Mouse (Mus musculus) left cerebral cortex, adult 2 months (tissue): Measurements from ENCODE around the gene Gm49383. TPM values are rescaled to one million over a fixed set of nuclear protein-coding genes. Genes with fewer than 3 reads are reported as not detected.

Source experiments
- DNase-seq, 2 experiments: peaks; one replicate each; pipeline ENCODE4 v3.0.0; 2021 to 2022; ENCODE audit warnings: low spot score in 2 of 2, mixed read lengths in 1 of 2; ENCODE audit errors: extremely low spot score in 1 of 2
- H3K27ac ChIP-seq: fragments of 200-600 bp; 2 replicates; pipeline ENCODE4 v1.8.1; 2022
- H3K4me3 ChIP-seq: fragments of 200-600 bp; 2 replicates; pipeline ENCODE4 v1.8.1; 2022
- CTCF ChIP-seq: fragments of 200-600 bp; IDR thresholded peaks from 2 replicates; pipeline ENCODE4 v1.8.1; 2022; ENCODE audit warnings: antibody characterized with exemption, mild to moderate bottlenecking, moderate library complexity
- intact Hi-C: fragments of 180-260 bp; cut with DNase I; formaldehyde crosslinking; loops from one replicate; pipeline ENCODE4 v1.15.1; 2025
- total RNA-seq, 2 experiments: library from RNA; stranded (reverse); gene quantifications; 2 replicates each; pipeline ENCODE4 v1.2.3; 2021

Gm49383 gene
- total RNA-seq, 2 experiments from 2014 or later = 4.8 to 6.1 TPM

GRCm38 (mm10) chr12:69197378-69198163 is 667 bp upstream of the Gm49383 start:
- peak; percentile 45 to 59 for DNase-seq
- peak overlapping the region; percentile 93 for H3K4me3 ChIP-seq
- H3K27ac ChIP-seq = peak overlapping the region; percentile 96
- intact Hi-C loops = loop anchor here (1.0 to 5.0 kb wide), 3 partner anchors 38 to 99 kb away; partner anchors contain the start of genes Klhdc1, Klhdc2 and Rps29
- no peak for TF ChIP-seq CTCF

GRCm38 (mm10) chr12:69192637-69193036 is 4.3 kb downstream of the Gm49383 start:
- no peak overlapping the region for H3K4me3 ChIP-seq
- no peak for TF ChIP-seq CTCF
- intact Hi-C loops = no loop called here
- DNase-seq = no peak
- H3K27ac ChIP-seq = no peak overlapping the region

DNA sequence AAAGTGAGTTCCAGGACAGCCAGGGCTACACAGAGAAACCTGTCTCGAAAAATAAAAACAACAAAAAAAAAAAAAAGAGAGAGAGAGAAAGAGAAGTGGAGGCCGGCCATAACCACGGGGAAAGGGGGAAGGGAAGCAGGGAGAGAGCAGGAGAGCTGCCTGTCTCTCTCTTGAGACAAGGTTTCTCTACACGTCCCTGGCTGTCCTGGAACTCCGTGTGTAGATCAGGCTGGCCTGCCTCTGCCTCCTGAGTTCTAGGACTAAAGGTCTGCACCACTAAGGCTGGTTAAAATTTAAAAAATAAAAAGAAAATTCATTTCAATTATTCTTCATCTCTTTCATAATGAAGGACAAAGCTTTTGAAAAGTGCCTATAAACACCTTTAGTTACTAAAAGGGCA is 5.5 kb downstream of the Gm49383 start:
- TF ChIP-seq CTCF = no peak
- no peak overlapping the region for H3K27ac ChIP-seq
- H3K4me3 ChIP-seq = no peak overlapping the region
- intact Hi-C loops = no loop called here
- no peak for DNase-seq

- intact Hi-C loops = no loop called here
- Histone ChIP-seq H3K4me3 (no peak overlapping the region), H3K27ac (no peak overlapping the region)
Observed at GRCm38 (mm10) chr12:69190522-69190921, 6.4 kb downstream of the Gm49383 start.

DNA sequence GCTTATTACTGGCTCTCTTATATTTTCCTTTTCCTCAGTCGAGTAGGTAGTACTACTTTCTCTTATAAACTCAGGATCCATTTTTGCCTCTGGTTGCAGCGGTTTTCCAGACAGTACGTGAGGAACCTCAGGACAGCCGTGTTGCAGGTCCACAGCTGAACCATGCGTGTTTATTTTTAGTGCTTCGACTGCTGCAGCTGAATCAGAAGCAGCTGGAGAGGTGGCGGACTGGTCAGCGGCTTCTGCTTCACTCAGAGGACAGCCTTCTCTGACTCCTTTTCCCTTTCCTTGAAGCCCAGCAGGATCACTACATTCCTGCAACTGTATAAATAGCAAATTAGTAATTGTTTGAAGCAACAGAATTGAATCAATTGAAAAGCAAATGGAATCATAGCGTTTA is 6.8 kb downstream of the Gm49383 start:
- intact Hi-C loops = no loop called here
- Histone ChIP-seq H3K27ac (no peak overlapping the region), H3K4me3 (no peak overlapping the region)
- no peak for DNase-seq
- TF ChIP-seq CTCF = no peak

More at GRCm38 (mm10) chr12:69190522-69190921, 6.4 kb downstream of the Gm49383 start:
- DNase-seq = no peak
- peak; percentile 61 for TF ChIP-seq CTCF

DNA sequence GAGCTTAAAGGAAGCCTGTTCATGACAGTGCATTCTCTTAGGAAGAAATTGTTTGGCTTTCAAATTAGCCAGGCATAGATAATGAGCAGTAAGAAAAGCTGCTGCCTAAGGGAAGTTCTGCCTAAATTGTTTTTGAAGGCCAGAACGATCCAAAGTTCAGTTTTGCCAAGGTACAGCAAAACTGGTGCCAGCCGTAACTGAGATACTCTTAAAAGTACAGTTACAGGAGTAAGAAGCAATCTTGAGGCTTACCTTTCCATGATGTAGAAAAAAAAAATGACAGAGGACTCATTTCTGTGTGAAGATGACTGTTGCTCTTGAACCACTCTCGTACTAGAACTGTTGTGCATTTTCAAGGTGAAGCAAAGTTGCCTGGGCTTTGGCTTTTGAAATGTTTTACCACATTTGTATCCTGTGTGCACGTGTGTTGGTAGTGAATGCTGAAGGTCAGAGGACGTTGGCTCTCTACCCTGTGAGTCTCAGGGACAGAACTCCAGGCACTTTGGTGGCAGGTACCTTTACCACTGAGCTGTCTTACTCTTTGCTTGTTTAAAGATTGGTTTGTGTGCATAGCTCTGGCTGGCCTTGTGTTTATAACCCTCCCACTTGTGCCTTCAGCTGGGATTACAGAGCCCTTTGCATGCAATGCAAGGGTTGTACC is 10.0 kb downstream of the Gm49383 start:
- Histone ChIP-seq H3K27ac (no peak overlapping the region), H3K4me3 (peak overlapping the region; percentile 13; the same call in 1 of the 2 replicates)
- no peak for DNase-seq
- intact Hi-C loops = no loop called here
- TF ChIP-seq CTCF = no peak

- no peak for TF ChIP-seq CTCF
- Histone ChIP-seq H3K27ac (no peak overlapping the region), H3K4me3 (peak overlapping the region; percentile 65)
- no peak for DNase-seq
- intact Hi-C loops = no loop called here
Observed at GRCm38 (mm10) chr12:69185371-69185770, 11.5 kb downstream of the Gm49383 start.

DNA sequence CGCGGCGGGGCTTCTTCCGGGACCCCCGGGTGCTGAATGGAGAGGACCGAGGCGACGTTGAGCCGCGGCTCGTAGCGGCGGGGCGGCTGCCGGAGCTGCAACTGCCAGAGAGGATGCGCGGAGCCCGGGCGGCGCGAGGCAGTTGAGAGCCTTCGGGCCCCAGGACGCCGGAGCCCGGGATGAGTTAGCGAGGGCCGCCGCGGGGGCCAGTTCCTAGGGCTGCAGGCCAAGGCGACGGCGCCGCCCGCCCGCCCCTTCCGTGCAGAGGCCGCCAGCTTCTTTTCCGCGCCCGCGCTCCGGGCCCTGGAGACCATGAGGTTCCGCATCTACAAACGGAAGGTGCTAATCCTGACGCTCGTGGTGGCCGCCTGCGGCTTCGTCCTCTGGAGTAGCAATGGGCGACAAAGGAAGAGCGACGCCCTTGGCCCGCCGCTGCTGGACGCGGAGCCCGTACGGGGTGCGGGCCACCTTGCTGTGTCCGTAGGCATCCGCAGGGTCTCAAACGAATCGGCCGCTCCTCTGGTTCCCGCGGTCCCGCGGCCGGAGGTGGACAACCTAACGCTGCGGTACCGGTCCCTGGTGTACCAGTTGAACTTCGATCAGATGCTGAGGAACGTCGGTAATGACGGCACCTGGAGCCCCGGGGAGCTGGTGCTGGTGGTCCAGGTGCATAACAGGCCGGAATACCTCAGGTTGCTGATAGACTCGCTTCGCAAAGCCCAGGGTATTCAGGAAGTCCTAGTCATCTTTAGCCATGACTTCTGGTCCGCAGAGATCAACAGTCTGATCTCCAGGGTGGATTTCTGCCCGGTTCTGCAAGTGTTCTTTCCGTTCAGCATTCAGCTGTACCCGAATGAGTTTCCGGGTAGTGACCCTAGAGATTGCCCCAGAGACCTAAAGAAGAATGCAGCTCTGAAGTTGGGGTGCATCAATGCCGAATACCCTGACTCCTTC is 12.3 kb downstream of the Gm49383 start:
- Histone ChIP-seq H3K4me3 (peak overlapping the region; percentile 65), H3K27ac (peak overlapping the region; percentile 96)
- peak; percentile 61 to 62 for DNase-seq
- TF ChIP-seq CTCF = no peak
- intact Hi-C loops = no loop called here

GRCm38 (mm10) chr12:69183583-69184308 is 13.2 kb downstream of the Gm49383 start, which contains the start of the genes Rpl36al and Mgat2:
Gene Rpl36al (minus strand): TSS chr12:69184083.
Gene Mgat2 (plus strand): TSS chr12:69184157.
- peak within 1 kb of the TSS; percentile 96 for H3K27ac ChIP-seq
- intact Hi-C loops = no loop called here
- no peak for TF ChIP-seq CTCF

GRCm38 (mm10) chr12:69181800-69182199 is 15.1 kb downstream of the Gm49383 start:
- Histone ChIP-seq H3K4me3 (no peak overlapping the region), H3K27ac (no peak overlapping the region)
- no peak for DNase-seq
- intact Hi-C loops = no loop called here
- TF ChIP-seq CTCF = no peak

More at GRCm38 (mm10) chr12:69183583-69184308, 13.2 kb downstream of the Gm49383 start, which contains the start of the genes Rpl36al and Mgat2:
- peak within 1 kb of the TSS; percentile 65 for H3K4me3 ChIP-seq
- peak; percentile 99 for DNase-seq

DNA sequence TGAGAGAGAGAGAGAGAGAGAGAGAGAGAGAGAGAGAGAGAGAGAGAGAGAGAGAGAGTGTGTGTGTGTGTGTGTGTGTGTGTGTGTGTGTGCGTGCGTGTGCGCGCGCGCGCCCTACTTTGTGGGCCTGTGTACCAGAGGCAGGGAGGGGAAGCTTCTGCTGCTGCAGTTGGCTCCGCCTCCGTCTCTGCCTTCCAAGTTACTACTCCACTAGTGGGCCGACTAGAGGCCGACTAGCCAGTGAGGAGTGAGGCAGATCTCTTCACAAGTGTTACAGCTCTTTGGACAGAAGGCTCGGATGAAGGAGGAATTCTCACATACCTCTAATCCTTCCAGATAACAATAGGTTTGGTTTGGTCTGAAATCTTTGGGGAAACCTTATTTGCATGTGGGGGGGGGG is 17.5 kb downstream of the Gm49383 start:
- no peak for DNase-seq
- Histone ChIP-seq H3K4me3 (no peak overlapping the region), H3K27ac (no peak overlapping the region)
- TF ChIP-seq CTCF = no peak
- intact Hi-C loops = no loop called here
